Mouse (Mus musculus) limb, embryonic 14.5 days (tissue): ENCODE results near the gene Ccl12. TPM values are rescaled to one million over a fixed set of nuclear protein-coding genes. Genes with fewer than 3 reads are reported as not detected.

ENCODE experiments used
- ATAC-seq: fragments of 200-750 bp; cut with Nextera tagmentation; 2 replicates; pipeline ENCODE4 v1.8.0; 2017; ENCODE audit warnings: low read depth, moderate number of reproducible peaks, moderate TSS enrichment; ENCODE audit not compliant: low FRiP score
- DNase-seq: peaks from one replicate; pipeline ENCODE4 v3.0.0-alpha.2; 2015; ENCODE audit warnings: low spot score
- H3K27ac ChIP-seq: fragments of 300-500 bp; sonication (generic); replicated peaks from 2 replicates; pipeline ENCODE4 v1.5.1; 2014; ENCODE audit warnings: low read depth, mild to moderate bottlenecking, low read length, moderate library complexity, mixed read lengths
- H3K27me3 ChIP-seq: fragments of 300-500 bp; sonication (generic); 2 replicates; pipeline ENCODE4 v1.6.1; 2014; ENCODE audit warnings: low read length, mixed read lengths; ENCODE audit not compliant: control insufficient read depth, insufficient read depth
- H3K36me3 ChIP-seq: fragments of 300-500 bp; sonication (generic); 2 replicates; pipeline ENCODE4 v1.6.1; 2014; ENCODE audit warnings: mild to moderate bottlenecking, low read length, moderate library complexity, mixed read lengths; ENCODE audit not compliant: control insufficient read depth, insufficient read depth
- H3K4me1 ChIP-seq: fragments of 300-500 bp; sonication (generic); 2 replicates; pipeline ENCODE4 v1.6.1; 2014; ENCODE audit warnings: antibody characterized with exemption, low read length, mixed read lengths; ENCODE audit not compliant: control insufficient read depth, insufficient read depth
- H3K4me2 ChIP-seq: fragments of 300-500 bp; sonication (generic); replicated peaks from 2 replicates; pipeline ENCODE4 v1.6.1; 2014; ENCODE audit warnings: low read depth, mild to moderate bottlenecking, low read length, moderate library complexity; ENCODE audit not compliant: severe bottlenecking
- H3K4me3 ChIP-seq: fragments of 300-500 bp; sonication (generic); replicated peaks from 2 replicates; pipeline ENCODE4 v1.5.1; 2014; ENCODE audit warnings: low read length
- H3K9ac ChIP-seq: fragments of 300-500 bp; sonication (generic); 2 replicates; pipeline ENCODE4 v1.6.1; 2014; ENCODE audit warnings: mild to moderate bottlenecking, low read depth, low read length, moderate library complexity; ENCODE audit not compliant: severe bottlenecking
- H3K9me3 ChIP-seq: fragments of 300-500 bp; sonication (generic); 2 replicates; pipeline ENCODE4 v1.6.1; 2016; ENCODE audit warnings: low read length; ENCODE audit not compliant: control insufficient read depth
- POLR2A ChIP-seq: fragments of 200-500 bp; IDR thresholded peaks from 2 replicates; pipeline ENCODE4 v1.8.0; 2012; ENCODE audit warnings: inconsistent platforms, mild to moderate bottlenecking, moderate library complexity, borderline replicate concordance; ENCODE audit not compliant: insufficient read depth, insufficient read length; ENCODE audit errors: extremely low read depth
- WGBS: fragments of 180-500 bp; shearing (Covaris S2); extraction: QIAGEN DNeasy Blood & Tissue Kit; methylation state at CpG from one replicate; pipeline ENCODE4 v1.1.7; 2014; 5-methylcytosine and 5-hydroxymethylcytosine counted together
- polyA plus RNA-seq, 2 experiments: library from polyadenylated mRNA; depleted of rRNA in 1 of 2; stranded (reverse) in 1 of 2; unstranded in 1 of 2; fragments of >200 nt; fragmentation: Nextera tagmentation in 1 of 2; extraction: Ambion mirVana in 1 of 2; gene quantifications; 2 replicates each; pipeline versions ENCODE4 v1.2.1 to v1.2.3; 2012 to 2014

The Ccl12 gene
- polyA plus RNA-seq, 2 experiments = 4.6 to 5.0 TPM

DNA sequence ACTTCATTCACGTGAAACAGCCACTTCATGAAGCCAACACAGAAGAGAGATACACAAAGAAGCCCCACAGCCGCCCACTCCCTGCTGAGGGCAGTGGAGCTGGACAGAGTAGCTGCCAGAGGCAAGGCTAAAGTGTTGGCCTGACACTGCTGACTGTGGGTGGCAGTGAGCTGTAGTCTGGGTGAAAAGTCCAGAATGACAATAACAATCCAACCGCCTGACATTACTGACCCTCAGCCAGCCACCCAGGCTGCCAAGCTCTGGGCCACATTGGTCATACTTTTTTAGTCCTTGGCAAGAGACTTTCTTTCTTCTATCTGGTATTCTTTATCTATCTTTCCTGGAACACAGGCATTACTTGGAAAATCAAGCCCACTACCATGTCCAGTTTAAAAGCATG, 30.6 kb upstream of the Ccl12 start:
- DNase-seq (no peak), ATAC-seq (no peak)
- no peaks in the 10 kb centered on the region for H3K4me1 ChIP-seq
- no peak overlapping the region for H3K9ac ChIP-seq
- H3K36me3 ChIP-seq = no peaks in the 10 kb centered on the region
- no peak overlapping the region for H3K4me2 ChIP-seq
- H3K27ac ChIP-seq = no peak overlapping the region
- 87% methylated on average over 3 of the region's 3 CpGs for WGBS
- no peak overlapping the region for H3K4me3 ChIP-seq
- no peaks in the 10 kb centered on the region for H3K9me3 ChIP-seq
- TF ChIP-seq POLR2A = no peak
- H3K27me3 ChIP-seq = no peaks in the 10 kb centered on the region

DNA sequence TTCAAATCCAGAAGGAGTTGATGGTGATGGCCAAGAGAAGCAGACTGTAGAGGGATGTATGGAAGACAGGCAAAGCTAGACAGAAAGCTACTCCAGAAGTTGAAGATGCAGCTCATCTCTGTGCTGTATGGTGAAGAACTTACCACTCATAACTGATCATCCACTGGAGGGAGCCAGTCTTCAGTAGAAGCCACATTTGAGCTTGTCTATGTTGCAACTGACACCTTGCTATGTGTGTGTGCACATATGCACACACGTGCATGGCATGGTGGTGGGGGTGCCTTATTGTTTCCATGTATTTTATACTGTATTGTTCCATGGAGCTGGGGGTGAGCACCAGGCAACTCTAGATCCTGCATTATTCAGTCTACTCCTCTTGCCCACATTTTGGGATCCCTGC, 29.3 kb upstream of the Ccl12 start:
- H3K9me3 ChIP-seq = no peaks in the 10 kb centered on the region
- no peak overlapping the region for H3K9ac ChIP-seq
- ATAC-seq (no peak), DNase-seq (no peak)
- no peak overlapping the region for H3K4me3 ChIP-seq
- H3K4me2 ChIP-seq = no peak overlapping the region
- H3K27ac ChIP-seq = no peak overlapping the region
- H3K36me3 ChIP-seq = no peaks in the 10 kb centered on the region
- TF ChIP-seq POLR2A = no peak
- 73% methylated on average over 1 of the region's 1 CpGs for WGBS
- H3K4me1 ChIP-seq = no peaks in the 10 kb centered on the region
- no peaks in the 10 kb centered on the region for H3K27me3 ChIP-seq

DNA sequence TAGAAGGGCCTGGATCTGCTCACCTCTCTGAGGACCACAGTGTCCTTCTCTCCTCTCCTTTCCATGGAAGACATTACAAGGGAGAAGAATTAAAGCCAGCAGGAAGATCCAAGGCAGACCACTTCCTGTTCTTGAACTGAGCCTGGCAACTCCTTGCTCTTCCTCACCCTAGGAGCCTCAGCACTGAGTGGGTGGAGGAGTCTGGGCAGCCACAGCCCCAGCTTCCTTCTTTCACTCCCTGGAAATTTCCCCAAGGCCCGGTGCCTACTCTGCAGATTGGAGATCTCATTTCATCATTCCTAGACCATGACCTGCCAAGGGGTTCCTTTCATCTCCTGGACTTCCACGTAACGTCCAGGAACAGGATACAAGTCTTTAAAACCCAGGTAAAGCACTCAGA, 28.7 kb upstream of the Ccl12 start:
- 87% methylated on average over 3 of the region's 3 CpGs for WGBS
- Histone ChIP-seq H3K4me3 (no peak overlapping the region), H3K4me1 (no peaks in the 10 kb centered on the region), H3K9ac (no peak overlapping the region), H3K27ac (no peak overlapping the region), H3K9me3 (no peaks in the 10 kb centered on the region), H3K36me3 (no peaks in the 10 kb centered on the region), H3K27me3 (no peaks in the 10 kb centered on the region), H3K4me2 (no peak overlapping the region)
- TF ChIP-seq POLR2A = no peak
- ATAC-seq = no peak
- DNase-seq = no peak

- H3K27me3 ChIP-seq = no peaks in the 10 kb centered on the region
- no peak overlapping the region for H3K9ac ChIP-seq
- no peak for ATAC-seq
- no peak overlapping the region for H3K4me3 ChIP-seq
- no peak overlapping the region for H3K27ac ChIP-seq
- 88% methylated on average over 3 of the region's 3 CpGs for WGBS
- no peaks in the 10 kb centered on the region for H3K9me3 ChIP-seq
- H3K4me2 ChIP-seq = no peak overlapping the region
- no peak for TF ChIP-seq POLR2A
- no peaks in the 10 kb centered on the region for H3K4me1 ChIP-seq
- DNase-seq = no peak
- H3K36me3 ChIP-seq = no peaks in the 10 kb centered on the region
Observed at GRCm38 (mm10) chr11:82073686-82074085, 28.0 kb upstream of the Ccl12 start.

- no peaks in the 10 kb centered on the region for H3K36me3 ChIP-seq
- H3K4me2 ChIP-seq = no peak overlapping the region
- no peak for ATAC-seq
- no peaks in the 10 kb centered on the region for H3K27me3 ChIP-seq
- no peak for DNase-seq
- H3K4me1 ChIP-seq = no peaks in the 10 kb centered on the region
- no peaks in the 10 kb centered on the region for H3K9me3 ChIP-seq
- 55% methylated on average over 3 of the region's 3 CpGs for WGBS
- H3K4me3 ChIP-seq = no peak overlapping the region
- H3K9ac ChIP-seq = no peak overlapping the region
- H3K27ac ChIP-seq = no peak overlapping the region
- no peak for TF ChIP-seq POLR2A
Observed at GRCm38 (mm10) chr11:82077031-82077430, 24.6 kb upstream of the Ccl12 start.

GRCm38 (mm10) chr11:82078136-82078730, 23.4 kb upstream of the Ccl12 start:
- Histone ChIP-seq H3K36me3 (no peaks in the 10 kb centered on the region), H3K4me3 (no peak overlapping the region), H3K4me2 (no peak overlapping the region), H3K4me1 (no peaks in the 10 kb centered on the region), H3K27me3 (no peaks in the 10 kb centered on the region), H3K27ac (no peak overlapping the region), H3K9ac (no peak overlapping the region), H3K9me3 (no peaks in the 10 kb centered on the region)
- no peak for TF ChIP-seq POLR2A
- ATAC-seq (no peak), DNase-seq (peak; percentile 72)
